Mouse (Mus musculus): ENCODE measurements around the gene Sntb2. TPM values are rescaled to one million over a fixed set of nuclear protein-coding genes. Genes with fewer than 3 reads are reported as not detected.
A peak's percentile ranks its signal among the peaks of the same experiment; 100 is the strongest.

Sntb2 gene
- polyA plus RNA-seq, 1 experiment from 2014 or later, result 18.4 TPM

GRCm38 (mm10) chr8:106933506-106934143 lies 1.9 kb upstream of the Sntb2 start:
- H3K9me3 ChIP-seq, result no peaks in the 10 kb centered on the region
- H3K4me2 ChIP-seq (replicated peaks), result no peak overlapping the region
- H3K9ac ChIP-seq, result no peak overlapping the region
- no peak overlapping the region for H3K27ac ChIP-seq
- no peaks in the 10 kb centered on the region for H3K36me3 ChIP-seq
- 82% methylated on average over 4 of the region's 4 CpGs for WGBS
- H3K4me3 ChIP-seq, result no peak overlapping the region
- H3K4me1 ChIP-seq, result peaks cover 32% of the 10 kb centered on the region
- H3K27me3 ChIP-seq, result no peaks in the 10 kb centered on the region
- no peak for ATAC-seq (ENCODE audit: insufficient number of reproducible peaks, insufficient read depth, low FRiP score, low TSS enrichment)

GRCm38 (mm10) chr8:106934226-106934977 lies 1.1 kb upstream of the Sntb2 start:
- no peaks in the 10 kb centered on the region for H3K36me3 ChIP-seq
- H3K9me3 ChIP-seq, result no peaks in the 10 kb centered on the region
- WGBS, result 75% methylated on average over 16 of the region's 16 CpGs
- H3K27ac ChIP-seq, result no peak overlapping the region
- no peak overlapping the region for H3K4me3 ChIP-seq
- H3K9ac ChIP-seq, result no peak overlapping the region
- no peak overlapping the region for H3K4me2 ChIP-seq (replicated peaks)
- peaks cover 28% of the 10 kb centered on the region for H3K4me1 ChIP-seq
- no peaks in the 10 kb centered on the region for H3K27me3 ChIP-seq
- ATAC-seq (ENCODE audit: insufficient number of reproducible peaks, insufficient read depth, low FRiP score, low TSS enrichment), result no peak

- ATAC-seq (ENCODE audit: insufficient number of reproducible peaks, insufficient read depth, low FRiP score, low TSS enrichment), result peak; percentile 76
- Histone ChIP-seq H3K9ac (peak overlapping the region; percentile 88), H3K9me3 (no peaks in the 10 kb centered on the region), H3K4me2 (replicated peaks) (peak overlapping the region; percentile 82), H3K27ac (peak overlapping the region; percentile 91), H3K27me3 (no peaks in the 10 kb centered on the region), H3K36me3 (no peaks in the 10 kb centered on the region), H3K4me1 (peaks cover 22% of the 10 kb centered on the region), H3K4me3 (peak overlapping the region; percentile 79)
- under 1% methylated on average over 70 of the region's 76 CpGs for WGBS
Observed at GRCm38 (mm10) chr8:106935899-106936477, 438 bp downstream of the Sntb2 start.

GRCm38 (mm10) chr8:106936478-106937051 lies 1.0 kb downstream of the Sntb2 start:
- peak overlapping the region; percentile 79 for H3K4me3 ChIP-seq
- peak overlapping the region; percentile 88 for H3K9ac ChIP-seq
- H3K4me2 ChIP-seq (replicated peaks), result peak overlapping the region; percentile 82
- ATAC-seq (ENCODE audit: insufficient number of reproducible peaks, insufficient read depth, low FRiP score, low TSS enrichment), result no peak
- no peaks in the 10 kb centered on the region for H3K9me3 ChIP-seq
- no peaks in the 10 kb centered on the region for H3K27me3 ChIP-seq
- peak overlapping the region; percentile 91 for H3K27ac ChIP-seq
- peaks cover 22% of the 10 kb centered on the region for H3K4me1 ChIP-seq
- no peaks in the 10 kb centered on the region for H3K36me3 ChIP-seq
- under 1% methylated on average over 26 of the region's 26 CpGs for WGBS

- H3K9ac ChIP-seq, result peak overlapping the region; percentile 88
- H3K36me3 ChIP-seq, result no peaks in the 10 kb centered on the region
- no peak for ATAC-seq (ENCODE audit: insufficient number of reproducible peaks, insufficient read depth, low FRiP score, low TSS enrichment)
- no peak overlapping the region for H3K27ac ChIP-seq
- H3K4me2 ChIP-seq (replicated peaks), result peak overlapping the region; percentile 82
- no peaks in the 10 kb centered on the region for H3K9me3 ChIP-seq
- peak overlapping the region; percentile 79 for H3K4me3 ChIP-seq
- peaks cover 21% of the 10 kb centered on the region for H3K4me1 ChIP-seq
- WGBS, result 36% methylated on average over 14 of the region's 14 CpGs
- no peaks in the 10 kb centered on the region for H3K27me3 ChIP-seq
Observed at GRCm38 (mm10) chr8:106937081-106937800, 1.7 kb downstream of the Sntb2 start.

GRCm38 (mm10) chr8:106941806-106942205 lies 6.3 kb downstream of the Sntb2 start:
- Histone ChIP-seq H3K27me3 (no peaks in the 10 kb centered on the region), H3K4me3 (no peak overlapping the region), H3K4me2 (replicated peaks) (no peak overlapping the region), H3K36me3 (no peaks in the 10 kb centered on the region), H3K4me1 (peaks cover 14% of the 10 kb centered on the region), H3K9me3 (no peaks in the 10 kb centered on the region), H3K9ac (no peak overlapping the region), H3K27ac (no peak overlapping the region)
- ATAC-seq (ENCODE audit: insufficient number of reproducible peaks, insufficient read depth, low FRiP score, low TSS enrichment), result no peak
- 90% methylated on average over 3 of the region's 3 CpGs for WGBS

- Histone ChIP-seq H3K9ac (no peak overlapping the region), H3K4me2 (replicated peaks) (no peak overlapping the region), H3K36me3 (no peaks in the 10 kb centered on the region), H3K4me3 (no peak overlapping the region), H3K4me1 (no peaks in the 10 kb centered on the region), H3K27me3 (no peaks in the 10 kb centered on the region), H3K27ac (no peak overlapping the region), H3K9me3 (no peaks in the 10 kb centered on the region)
- ATAC-seq (ENCODE audit: insufficient number of reproducible peaks, insufficient read depth, low FRiP score, low TSS enrichment), result no peak
- 91% methylated on average over 3 of the region's 3 CpGs for WGBS
Observed at GRCm38 (mm10) chr8:106943874-106944418, 8.4 kb downstream of the Sntb2 start.

GRCm38 (mm10) chr8:106944756-106945155 lies 9.2 kb downstream of the Sntb2 start:
- WGBS, result 63% methylated on average over 3 of the region's 3 CpGs

GRCm38 (mm10) chr8:106948678-106949243 lies 13.2 kb downstream of the Sntb2 start:
- Histone ChIP-seq H3K4me1 (no peaks in the 10 kb centered on the region), H3K4me2 (replicated peaks) (no peak overlapping the region), H3K4me3 (no peak overlapping the region), H3K27ac (no peak overlapping the region), H3K36me3 (no peaks in the 10 kb centered on the region), H3K27me3 (no peaks in the 10 kb centered on the region), H3K9me3 (no peaks in the 10 kb centered on the region), H3K9ac (no peak overlapping the region)
- 83% methylated on average over 3 of the region's 3 CpGs for WGBS
- ATAC-seq (ENCODE audit: insufficient number of reproducible peaks, insufficient read depth, low FRiP score, low TSS enrichment), result no peak

More at GRCm38 (mm10) chr8:106944756-106945155, 9.2 kb downstream of the Sntb2 start:
- Histone ChIP-seq H3K36me3 (no peaks in the 10 kb centered on the region), H3K4me3 (no peak overlapping the region), H3K9me3 (no peaks in the 10 kb centered on the region), H3K4me2 (replicated peaks) (no peak overlapping the region), H3K9ac (no peak overlapping the region), H3K27ac (no peak overlapping the region), H3K4me1 (no peaks in the 10 kb centered on the region), H3K27me3 (no peaks in the 10 kb centered on the region)
- no peak for ATAC-seq (ENCODE audit: insufficient number of reproducible peaks, insufficient read depth, low FRiP score, low TSS enrichment)

- H3K4me1 ChIP-seq, result no peaks in the 10 kb centered on the region
- H3K27ac ChIP-seq, result 0 out of 2 replicates have a peak overlapping the region, but pooled peaks have one; percentile 11
- H3K36me3 ChIP-seq, result no peaks in the 10 kb centered on the region
- ATAC-seq (ENCODE audit: insufficient number of reproducible peaks, insufficient read depth, low FRiP score, low TSS enrichment), result no peak
- no peak overlapping the region for H3K4me3 ChIP-seq
- WGBS, result 69% methylated on average over 4 of the region's 4 CpGs
- H3K4me2 ChIP-seq (replicated peaks), result no peak overlapping the region
- H3K9ac ChIP-seq, result no peak overlapping the region
- H3K27me3 ChIP-seq, result no peaks in the 10 kb centered on the region
- no peaks in the 10 kb centered on the region for H3K9me3 ChIP-seq
Observed at GRCm38 (mm10) chr8:106951707-106952106, 16.2 kb downstream of the Sntb2 start.

GRCm38 (mm10) chr8:106953571-106953970 lies 18.0 kb downstream of the Sntb2 start:
- no peaks in the 10 kb centered on the region for H3K9me3 ChIP-seq
- no peaks in the 10 kb centered on the region for H3K27me3 ChIP-seq
- no peak overlapping the region for H3K4me3 ChIP-seq
- no peak for ATAC-seq (ENCODE audit: insufficient number of reproducible peaks, insufficient read depth, low FRiP score, low TSS enrichment)
- no peak overlapping the region for H3K9ac ChIP-seq
- no peaks in the 10 kb centered on the region for H3K4me1 ChIP-seq
- no peaks in the 10 kb centered on the region for H3K36me3 ChIP-seq
- WGBS, result 78% methylated on average over 4 of the region's 4 CpGs
- H3K27ac ChIP-seq, result no peak overlapping the region
- H3K4me2 ChIP-seq (replicated peaks), result no peak overlapping the region
